Mouse (Mus musculus) layer of hippocampus, postnatal 14 days (tissue): Measurements from ENCODE around the gene Olfr558. TPM values are rescaled to one million over a fixed set of nuclear protein-coding genes. Genes with fewer than 3 reads are reported as not detected.

Experiments used
- DNase-seq, 2 experiments: peaks; one replicate each; pipeline ENCODE4 v3.0.0; 2021 to 2022; ENCODE audit warnings: low spot score in 2 of 2, mixed read lengths in 1 of 2
- long read RNA-seq, 2 experiments: library from polyadenylated mRNA; stranded (forward); transcript quantifications; one replicate each; pipeline ENCODE4 v2.0.0; 2021
- total RNA-seq, 2 experiments: library from RNA; stranded (reverse); gene quantifications; 2 replicates each; pipeline ENCODE4 v1.2.3; 2021

Gene Olfr558
- total RNA-seq, result under 1 TPM; 0.41 to 0.45 TPM
- long read RNA-seq, experiment 1, result 0 reads
- long read RNA-seq, experiment 2, result 0 reads

DNA sequence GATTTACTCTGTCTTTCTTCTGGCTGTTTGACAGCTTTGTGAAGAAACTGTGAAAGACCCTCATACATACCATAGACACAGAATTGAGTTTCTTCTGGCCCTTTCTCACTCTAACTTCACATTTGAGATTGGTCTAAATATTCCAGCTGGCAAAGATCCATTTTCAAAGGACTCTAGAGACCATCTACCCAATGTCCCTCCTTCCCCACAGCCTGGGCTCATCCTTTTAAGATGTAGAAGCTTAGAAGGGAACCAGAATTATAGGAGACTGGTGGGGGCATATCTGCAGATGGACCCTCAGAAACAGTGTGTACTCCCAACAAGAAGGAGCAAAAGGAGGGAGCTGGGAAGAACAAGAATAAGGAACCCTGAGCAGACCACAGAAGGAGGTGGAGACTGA, at the start of gene Olfr558:
Olfr558 (plus strand) TSS at position 301 of the 400 bp plus-strand sequence.
- DNase-seq, result no peak

- no peak for DNase-seq
Measured at GRCm38 (mm10) chr7:102658523-102658922, 43.5 kb upstream of the Olfr558 start, which contains the start of gene Olfr555. Gene Olfr555, plus strand, starts transcription at chr7:102658823.

GRCm38 (mm10) chr7:102664599-102664998, 37.4 kb upstream of the Olfr558 start, which contains the start of gene Olfr556:
Gene Olfr556, plus strand, starts transcription at chr7:102664899.
- DNase-seq, result no peak

GRCm38 (mm10) chr7:102665378-102665777, 36.6 kb upstream of the Olfr558 start:
- peak in 1 of 2 experiments; percentile 18 for DNase-seq

DNA sequence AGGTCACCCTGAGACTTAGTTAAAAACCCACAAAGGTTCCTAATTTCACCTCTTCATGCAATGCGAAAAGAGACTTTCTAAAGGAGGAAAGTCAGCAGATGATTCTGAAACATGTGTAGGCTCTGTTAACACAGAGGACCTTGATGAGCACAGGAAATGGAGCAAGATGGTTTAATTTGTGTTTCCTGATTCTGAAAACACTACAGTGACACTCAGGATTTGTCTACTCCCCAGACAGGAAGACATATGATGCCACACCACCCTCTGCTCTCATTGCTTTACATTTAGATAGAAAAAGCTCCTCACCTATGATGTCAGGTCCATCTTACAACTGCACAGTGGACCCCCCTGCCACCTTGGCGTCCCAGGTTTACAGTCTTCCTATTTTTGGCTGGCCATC, 25.8 kb upstream of the Olfr558 start:
- no peak for DNase-seq

- no peak for DNase-seq
Measured at GRCm38 (mm10) chr7:102681916-102682315, 20.1 kb upstream of the Olfr558 start.

GRCm38 (mm10) chr7:102686944-102687501, 15.0 kb upstream of the Olfr558 start, which contains the start of gene Trim68:
Gene Trim68, minus strand, starts transcription at chr7:102687327.
- peak; percentile 73 to 87 for DNase-seq

DNA sequence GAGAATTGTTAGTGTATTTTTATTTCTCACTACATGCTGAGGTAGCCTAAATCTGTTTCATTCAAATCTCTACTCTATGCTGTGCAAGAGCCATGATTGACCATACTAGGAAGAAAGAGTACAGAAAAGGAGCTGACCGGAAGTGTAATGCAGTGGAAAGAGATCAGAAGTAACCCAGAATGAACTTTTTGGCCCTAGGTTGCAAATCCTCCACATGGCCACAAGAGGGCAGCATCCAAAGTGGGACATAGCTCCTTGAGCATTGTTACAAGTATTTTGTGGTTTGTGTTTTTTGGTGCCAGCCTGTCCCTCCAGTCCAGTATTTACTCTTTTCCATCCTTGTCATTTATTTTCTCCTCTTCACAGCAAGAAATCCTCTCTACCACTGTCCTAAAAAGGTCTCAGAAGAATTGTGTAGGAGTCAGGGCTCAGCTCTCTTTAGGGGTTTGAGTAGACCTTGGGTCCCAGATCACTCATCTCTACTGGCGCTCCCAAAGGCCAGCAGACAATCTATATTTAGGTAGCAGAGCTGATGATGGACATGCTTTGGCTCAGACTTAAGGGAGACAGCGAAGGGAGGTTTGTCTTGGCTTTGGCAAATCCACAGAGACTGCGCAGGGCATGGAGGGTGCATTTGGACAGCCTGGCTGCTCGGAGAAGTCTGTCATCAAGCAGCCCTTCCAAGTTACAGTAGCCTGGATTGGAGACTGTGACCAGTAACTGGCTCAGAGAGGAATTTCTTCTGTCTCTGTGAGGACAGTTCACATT, 6.5 kb upstream of the Olfr558 start, which contains the start of gene Olfr557:
Olfr557 (plus strand) TSS at position 553 of the 768 bp plus-strand sequence.
- peak in 1 of 2 experiments; percentile 16 for DNase-seq

GRCm38 (mm10) chr7:102698461-102698860, 3.6 kb upstream of the Olfr558 start:
- no peak for DNase-seq

GRCm38 (mm10) chr7:102718970-102719369, 17.0 kb downstream of the Olfr558 start, which contains the start of gene Olfr33:
Gene Olfr33, minus strand, starts transcription at chr7:102719070.
- DNase-seq, result no peak

- no peak for DNase-seq
Measured at GRCm38 (mm10) chr7:102727391-102727790, 25.4 kb downstream of the Olfr558 start, which contains the start of gene Olfr559. Gene Olfr559, minus strand, starts transcription at chr7:102727491.

GRCm38 (mm10) chr7:102733793-102734192, 31.8 kb downstream of the Olfr558 start:
- no peak for DNase-seq

GRCm38 (mm10) chr7:102737705-102738104, 35.7 kb downstream of the Olfr558 start:
- DNase-seq, result no peak

DNA sequence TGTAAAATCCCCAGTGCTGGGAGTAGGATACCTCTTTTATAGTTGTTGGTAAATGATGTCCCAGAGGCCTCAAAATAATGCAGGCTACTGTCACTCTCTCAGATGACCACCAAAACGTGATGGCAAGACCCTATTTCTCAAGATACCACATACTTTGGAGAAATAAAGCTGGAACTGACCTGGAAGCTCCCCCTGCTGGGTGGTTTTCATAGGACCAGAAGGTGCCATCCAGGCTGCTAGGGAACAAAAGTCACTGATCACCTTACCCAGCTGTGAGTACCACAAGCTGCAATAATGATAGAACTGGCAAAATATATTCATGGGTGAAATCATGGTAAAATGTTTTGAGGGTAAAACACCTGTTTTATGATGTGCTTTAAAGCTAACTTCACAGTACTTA, 50.1 kb downstream of the Olfr558 start:
- DNase-seq, result no peak

DNA sequence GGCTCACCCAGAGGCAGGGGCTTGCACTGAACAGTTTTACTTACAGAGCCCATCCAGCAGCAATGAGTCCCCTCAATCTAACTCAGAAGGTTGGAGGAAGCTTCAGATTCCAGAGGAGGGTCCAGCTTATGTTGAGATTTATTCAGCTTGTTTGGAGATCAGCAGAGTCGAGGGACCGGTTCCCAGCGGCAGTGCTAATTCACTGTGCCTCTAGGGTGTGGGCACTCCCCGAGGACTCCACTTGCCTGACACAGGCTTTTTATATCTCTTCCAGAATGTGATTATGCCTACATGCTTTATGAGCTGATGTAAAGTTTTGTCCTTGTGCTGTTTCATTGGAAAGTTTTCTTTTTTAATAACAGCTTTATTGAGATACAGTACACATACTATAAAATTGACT, 57.3 kb downstream of the Olfr558 start, which contains the start of the genes Olfr560 and Olfr78:
Olfr560 (minus strand) TSS at position 101 of the 400 bp plus-strand sequence.
Olfr78 (minus strand) TSS at position 206 of the 400 bp plus-strand sequence.
- DNase-seq, result no peak

Other genes with a start within 250 kb of the Olfr558 start
- gene Olfr543, start 220.5 kb upstream of the Olfr558 start, total RNA-seq, result not detected
- not detected for gene Olfr544, start 213.9 kb upstream of the Olfr558 start, total RNA-seq
- not detected for gene Olfr545, start 202.6 kb upstream of the Olfr558 start, total RNA-seq
- gene Olfr547, start 167.5 kb upstream of the Olfr558 start, total RNA-seq, result not detected
- not detected for gene Olfr548-ps1, start 161.3 kb upstream of the Olfr558 start, total RNA-seq
- gene Olfr549, start 152.3 kb upstream of the Olfr558 start, total RNA-seq, result not detected
- 1 to 10 TPM; 2.5 to 3.2 TPM for gene Trim21, start 136.7 kb upstream of the Olfr558 start, total RNA-seq
- gene Olfr550, start 130.8 kb upstream of the Olfr558 start, total RNA-seq, result 1 to 10 TPM; 2.8 to 2.9 TPM
- gene Olfr551, start 110.3 kb upstream of the Olfr558 start, total RNA-seq, result not detected
- gene Olfr552, start 104.4 kb upstream of the Olfr558 start, total RNA-seq, result under 1 TPM in 1 of 2 experiments, not detected in 1; 0.12 TPM
- not detected for gene Olfr553, start 84.0 kb upstream of the Olfr558 start, total RNA-seq
- gene Olfr554, start 63.8 kb upstream of the Olfr558 start, total RNA-seq, result not detected
- not detected for gene Olfr555, start 43.4 kb upstream of the Olfr558 start, total RNA-seq
- under 1 TPM in 1 of 2 experiments, not detected in 1; 0.09 TPM for gene Olfr556, start 37.3 kb upstream of the Olfr558 start, total RNA-seq
- 1 to 10 TPM; 5.5 to 6.4 TPM for gene Trim68, start 14.9 kb upstream of the Olfr558 start, total RNA-seq
- under 1 TPM; 0.19 to 0.21 TPM for gene Olfr557, start 6.3 kb upstream of the Olfr558 start, total RNA-seq
- not detected for gene Olfr33, start 16.9 kb downstream of the Olfr558 start, total RNA-seq
- gene Olfr559, start 25.3 kb downstream of the Olfr558 start, total RNA-seq, result not detected
- gene Olfr560, start 57.2 kb downstream of the Olfr558 start, total RNA-seq, result not detected
- under 1 TPM; 0.16 to 0.38 TPM for gene Olfr78, start 57.3 kb downstream of the Olfr558 start, total RNA-seq
- gene Olfr561, start 69.0 kb downstream of the Olfr558 start, total RNA-seq, result under 1 TPM in 1 of 2 experiments, not detected in 1; 0.24 TPM
- gene Olfr564, start 101.3 kb downstream of the Olfr558 start, total RNA-seq, result not detected
- not detected for gene Olfr566, start 156.6 kb downstream of the Olfr558 start, total RNA-seq
- gene Olfr568, start 174.9 kb downstream of the Olfr558 start, total RNA-seq, result not detected
- gene Olfr569, start 188.7 kb downstream of the Olfr558 start, total RNA-seq, result not detected
- under 1 TPM in 1 of 2 experiments, not detected in 1; 0.53 TPM for gene Olfr570, start 192.4 kb downstream of the Olfr558 start, total RNA-seq
- not detected for gene Olfr571, start 215.3 kb downstream of the Olfr558 start, total RNA-seq
- not detected for gene Olfr572, start 222.2 kb downstream of the Olfr558 start, total RNA-seq
- gene Olfr573-ps1, start 240.4 kb downstream of the Olfr558 start, total RNA-seq, result not detected
- not detected for gene Olfr574, start 246.3 kb downstream of the Olfr558 start, total RNA-seq